Mouse (Mus musculus) cerebellum, adult 2 months (tissue): ENCODE data around the gene Stk10. TPM values are rescaled to one million over a fixed set of nuclear protein-coding genes. Genes with fewer than 3 reads are reported as not detected.

ENCODE experiments used
- DNase-seq, 2 experiments: peaks; one replicate each; pipeline ENCODE4 v3.0.0; 2021
- H3K27ac ChIP-seq: fragments of 200-500 bp; 2 replicates; pipeline ENCODE4 v1.5.1; 2012; ENCODE audit warnings: low read length, control low read depth, inconsistent platforms; ENCODE audit not compliant: insufficient read depth
- H3K27me3 ChIP-seq: fragments of 200-500 bp; 2 replicates; pipeline ENCODE4 v1.6.1; 2012; ENCODE audit warnings: inconsistent platforms, mild to moderate bottlenecking, low read length, moderate library complexity; ENCODE audit not compliant: control insufficient read depth, insufficient read depth
- H3K4me1 ChIP-seq: fragments of 200-500 bp; 2 replicates; pipeline ENCODE4 v1.6.1; 2011; ENCODE audit warnings: low read length; ENCODE audit not compliant: control insufficient read depth, insufficient read depth
- H3K4me3 ChIP-seq: fragments of 200-500 bp; replicated peaks from 2 replicates; pipeline ENCODE3; 2011; ENCODE audit warnings: mild to moderate bottlenecking, low read depth, low read length, control low read depth; ENCODE audit not compliant: insufficient read depth
- CTCF ChIP-seq: fragments of 200-500 bp; IDR thresholded peaks from 2 replicates; pipeline ENCODE4 v1.5.1; 2011; ENCODE audit warnings: low read depth, mild to moderate bottlenecking, control low read depth, low read length, moderate library complexity, borderline replicate concordance; ENCODE audit not compliant: insufficient read depth
- POLR2A ChIP-seq: fragments of 200-500 bp; IDR thresholded peaks from 2 replicates; pipeline ENCODE4 v1.6.1; 2011; ENCODE audit warnings: low read length, control low read depth, borderline replicate concordance; ENCODE audit not compliant: insufficient read depth
- WGBS: fragments of 180-500 bp; shearing (Covaris S2); methylation state at CpG from one replicate; pipeline ENCODE4 v1.1.7; 2018; 5-methylcytosine and 5-hydroxymethylcytosine counted together
- polyA plus RNA-seq: library from polyadenylated mRNA; depleted of rRNA; stranded (reverse); fragments of >200 nt; gene quantifications from 2 replicates; pipeline ENCODE4 v1.2.3, GENCODE M21; 2012

The Stk10 gene
- polyA plus RNA-seq, 1 experiment, result 19.6 TPM

GRCm38 (mm10) chr11:32530151-32530550 is 3.0 kb upstream of the Stk10 start:
- no peak for TF ChIP-seq CTCF
- TF ChIP-seq POLR2A, result no peak
- Histone ChIP-seq H3K27ac (no peak overlapping the region), H3K4me1 (no peaks in the 10 kb centered on the region), H3K27me3 (no peaks in the 10 kb centered on the region), H3K4me3 (no peak overlapping the region)
- no peak for DNase-seq
- WGBS, result 95% methylated on average over 1 of the region's 1 CpGs

- 4% methylated on average over 33 of the region's 33 CpGs for WGBS
- Histone ChIP-seq H3K4me1 (peaks cover 7% of the 10 kb centered on the region; the same call in 1 of the 2 replicates), H3K27ac (0 out of 2 replicates have a peak within 1 kb of the TSS, but pooled peaks have one; percentile 8), H3K27me3 (no peaks in the 10 kb centered on the region), H3K4me3 (peak within 1 kb of the TSS; percentile 62)
- DNase-seq, result peak in 1 of 2 experiments; percentile 44
- TF ChIP-seq POLR2A (no peak), CTCF (no peak)
Observed at GRCm38 (mm10) chr11:32531871-32532764, 987 bp upstream of the Stk10 start, which contains the start of gene Efcab9. TSS of gene Efcab9 (minus strand) at chr11:32532081.

GRCm38 (mm10) chr11:32533482-32534261 is 567 bp downstream of the Stk10 start:
- DNase-seq, result peak; percentile 66 to 69
- WGBS, result 3% methylated on average over 24 of the region's 24 CpGs
- TF ChIP-seq CTCF (no peak), POLR2A (peak; percentile 26; the same call in 1 of the 2 replicates)
- H3K4me1 ChIP-seq, result peaks cover 15% of the 10 kb centered on the region
- H3K4me3 ChIP-seq, result peak overlapping the region; percentile 95
- peak overlapping the region; percentile 64 for H3K27ac ChIP-seq
- H3K27me3 ChIP-seq, result no peaks in the 10 kb centered on the region

GRCm38 (mm10) chr11:32534453-32535075 is 1.5 kb downstream of the Stk10 start:
- no peaks in the 10 kb centered on the region for H3K27me3 ChIP-seq
- no peak for TF ChIP-seq CTCF
- no peak for TF ChIP-seq POLR2A
- 0 out of 2 replicates have a peak overlapping the region, but pooled peaks have one; percentile 33 for H3K27ac ChIP-seq
- no peak for DNase-seq
- peaks cover 20% of the 10 kb centered on the region for H3K4me1 ChIP-seq
- 62% methylated on average over 7 of the region's 7 CpGs for WGBS
- peak overlapping the region; percentile 95 for H3K4me3 ChIP-seq

GRCm38 (mm10) chr11:32535646-32536045 is 2.5 kb downstream of the Stk10 start:
- peaks cover 24% of the 10 kb centered on the region for H3K4me1 ChIP-seq
- WGBS, result 91% methylated on average over 4 of the region's 4 CpGs
- no peak overlapping the region for H3K27ac ChIP-seq
- TF ChIP-seq CTCF (no peak), POLR2A (no peak)
- no peak for DNase-seq
- no peaks in the 10 kb centered on the region for H3K27me3 ChIP-seq
- peak overlapping the region; percentile 20 for H3K4me3 ChIP-seq

- DNase-seq, result no peak
- 69% methylated on average over 7 of the region's 7 CpGs for WGBS
Observed at GRCm38 (mm10) chr11:32536954-32537353, 3.8 kb downstream of the Stk10 start.

GRCm38 (mm10) chr11:32538435-32538834 is 5.3 kb downstream of the Stk10 start:
- H3K4me1 ChIP-seq, result peaks cover 25% of the 10 kb centered on the region
- TF ChIP-seq POLR2A (no peak), CTCF (no peak)
- no peak for DNase-seq
- no peak overlapping the region for H3K4me3 ChIP-seq
- 50% methylated on average over 6 of the region's 6 CpGs for WGBS
- H3K27me3 ChIP-seq, result no peaks in the 10 kb centered on the region
- H3K27ac ChIP-seq, result no peak overlapping the region

More at GRCm38 (mm10) chr11:32536954-32537353, 3.8 kb downstream of the Stk10 start:
- Histone ChIP-seq H3K4me1 (peaks cover 25% of the 10 kb centered on the region), H3K27ac (no peak overlapping the region), H3K4me3 (no peak overlapping the region), H3K27me3 (no peaks in the 10 kb centered on the region)
- TF ChIP-seq POLR2A (no peak), CTCF (no peak)

- WGBS, result 91% methylated on average over 4 of the region's 4 CpGs
- peaks cover 25% of the 10 kb centered on the region for H3K4me1 ChIP-seq
- H3K27me3 ChIP-seq, result no peaks in the 10 kb centered on the region
- no peak overlapping the region for H3K27ac ChIP-seq
- no peak for TF ChIP-seq CTCF
- TF ChIP-seq POLR2A, result no peak
- no peak overlapping the region for H3K4me3 ChIP-seq
- no peak for DNase-seq
Observed at GRCm38 (mm10) chr11:32538846-32539245, 5.7 kb downstream of the Stk10 start.
